Mouse (Mus musculus) cerebellum, adult (tissue): ENCODE measurements around the gene Gm20716.
A peak's percentile ranks its signal among the peaks of the same experiment; 100 is the strongest.

Source experiments
- ATAC-seq: cut with Nextera tagmentation; 2 replicates; pipeline ENCODE4 v1.9.2; 2017; ENCODE audit warnings: mild to moderate bottlenecking, moderate library complexity, mixed read lengths; ENCODE audit not compliant: insufficient number of reproducible peaks, low FRiP score, low TSS enrichment

The Gm20716 gene

GRCm38 (mm10) chr2:168230026-168230728 is at the start of gene Gm20716, which contains the start of the genes Dpm1 and Mocs3:
TSS of gene Gm20716 (minus strand) at chr2:168230364.
TSS of gene Dpm1 (minus strand) at chr2:168230591.
TSS of gene Mocs3 (plus strand) at chr2:168230622.
- ATAC-seq = peak; percentile 83

GRCm38 (mm10) chr2:168274374-168274935 is 44.3 kb upstream of the Gm20716 start:
- no peak; the same call in 1 of the 2 replicates for ATAC-seq

GRCm38 (mm10) chr2:168273387-168273786 is 43.2 kb upstream of the Gm20716 start:
- ATAC-seq = no peak

- ATAC-seq = no peak
These were observed 37.9 kb upstream of the Gm20716 start for GRCm38 (mm10) chr2:168268033-168268432.

GRCm38 (mm10) chr2:168260900-168261299 is 30.7 kb upstream of the Gm20716 start:
- no peak for ATAC-seq

- no peak for ATAC-seq
These were observed 30.0 kb upstream of the Gm20716 start for GRCm38 (mm10) chr2:168260124-168260523.

GRCm38 (mm10) chr2:168259046-168259445 is 28.9 kb upstream of the Gm20716 start:
- ATAC-seq = no peak

GRCm38 (mm10) chr2:168257188-168257587 is 27.0 kb upstream of the Gm20716 start:
- ATAC-seq = no peak

GRCm38 (mm10) chr2:168256506-168256905 is 26.3 kb upstream of the Gm20716 start:
- no peak for ATAC-seq

GRCm38 (mm10) chr2:168253822-168254221 is 23.7 kb upstream of the Gm20716 start:
- no peak for ATAC-seq

- no peak for ATAC-seq
These were observed 22.6 kb upstream of the Gm20716 start for GRCm38 (mm10) chr2:168252639-168253292.

- 0 out of 2 replicates have a peak, but pooled peaks have one; percentile 54 for ATAC-seq
These were observed 20.1 kb upstream of the Gm20716 start for GRCm38 (mm10) chr2:168250270-168250669.

GRCm38 (mm10) chr2:168248856-168249245 is 18.7 kb upstream of the Gm20716 start:
- ATAC-seq = no peak

- no peak for ATAC-seq
These were observed 18.1 kb upstream of the Gm20716 start for GRCm38 (mm10) chr2:168248167-168248855.

- ATAC-seq = no peak
These were observed 15.4 kb upstream of the Gm20716 start for GRCm38 (mm10) chr2:168245571-168245970.

GRCm38 (mm10) chr2:168243278-168243677 is 13.1 kb upstream of the Gm20716 start:
- ATAC-seq = no peak

- no peak for ATAC-seq
These were observed 12.7 kb upstream of the Gm20716 start for GRCm38 (mm10) chr2:168242841-168243240.

- ATAC-seq = no peak
These were observed 8.2 kb upstream of the Gm20716 start for GRCm38 (mm10) chr2:168238335-168238734.

GRCm38 (mm10) chr2:168233286-168233685 is 3.1 kb upstream of the Gm20716 start:
- no peak for ATAC-seq

- ATAC-seq = no peak
These were observed 1.3 kb upstream of the Gm20716 start for GRCm38 (mm10) chr2:168231471-168231829.
